Mouse (Mus musculus): Measurements from ENCODE around the gene Cmss1. TPM values are rescaled to one million over a fixed set of nuclear protein-coding genes. Genes with fewer than 3 reads are reported as not detected.

The Cmss1 gene
- total RNA-seq, 2 experiments from 2014 or later: 16.2 to 16.3 TPM

GRCm38 (mm10) chr16:57366141-57366540 lies 240.5 kb downstream of the Cmss1 start:
- DNase-seq (ENCODE audit: low spot score in 2 of 2): no peak
- H3K27ac ChIP-seq: no peak overlapping the region
- TF ChIP-seq CTCF (conservative IDR thresholded peaks at IDR 0.05): no peak

GRCm38 (mm10) chr16:57364498-57364897 lies 242.2 kb downstream of the Cmss1 start:
- no peak overlapping the region for H3K4me3 ChIP-seq
- no peak for DNase-seq (ENCODE audit: low spot score in 2 of 2)
- TF ChIP-seq CTCF (conservative IDR thresholded peaks at IDR 0.05): no peak
- H3K27ac ChIP-seq: no peak overlapping the region

More at GRCm38 (mm10) chr16:57366141-57366540, 240.5 kb downstream of the Cmss1 start:
- H3K4me3 ChIP-seq: no peak overlapping the region

GRCm38 (mm10) chr16:57362679-57363401 lies 243.8 kb downstream of the Cmss1 start:
- no peak overlapping the region for H3K27ac ChIP-seq
- peak; percentile 80 for TF ChIP-seq CTCF (conservative IDR thresholded peaks at IDR 0.05)
- DNase-seq (ENCODE audit: low spot score in 2 of 2): peak; percentile 54 to 63
- H3K4me3 ChIP-seq: no peak overlapping the region; the same call in 1 of the 2 replicates

- H3K4me3 ChIP-seq: no peak overlapping the region
- H3K27ac ChIP-seq: no peak overlapping the region
- no peak for DNase-seq (ENCODE audit: low spot score in 2 of 2)
- no peak for TF ChIP-seq CTCF (conservative IDR thresholded peaks at IDR 0.05)
These were observed 245.9 kb downstream of the Cmss1 start for GRCm38 (mm10) chr16:57360785-57361184.

- no peak for DNase-seq (ENCODE audit: low spot score in 2 of 2)
- no peak overlapping the region for H3K27ac ChIP-seq
- no peak overlapping the region for H3K4me3 ChIP-seq
- no peak for TF ChIP-seq CTCF (conservative IDR thresholded peaks at IDR 0.05)
These were observed 247.4 kb downstream of the Cmss1 start for GRCm38 (mm10) chr16:57359251-57359650.

- no peak for DNase-seq (ENCODE audit: low spot score in 2 of 2)
- Histone ChIP-seq H3K27ac (no peak overlapping the region), H3K4me3 (no peak overlapping the region)
- no peak for TF ChIP-seq CTCF (conservative IDR thresholded peaks at IDR 0.05)
These were observed 249.7 kb downstream of the Cmss1 start for GRCm38 (mm10) chr16:57357011-57357410.

- H3K27ac ChIP-seq: no peak overlapping the region
- no peak for DNase-seq (ENCODE audit: low spot score in 2 of 2)
- no peak for TF ChIP-seq CTCF (conservative IDR thresholded peaks at IDR 0.05)
- H3K4me3 ChIP-seq: no peak overlapping the region
These were observed 250.2 kb downstream of the Cmss1 start for GRCm38 (mm10) chr16:57356454-57356853.

GRCm38 (mm10) chr16:57353932-57354331 lies 252.7 kb downstream of the Cmss1 start:
- Histone ChIP-seq H3K4me3 (no peak overlapping the region), H3K27ac (no peak overlapping the region)
- no peak for DNase-seq (ENCODE audit: low spot score in 2 of 2)
- TF ChIP-seq CTCF (conservative IDR thresholded peaks at IDR 0.05): no peak

- DNase-seq (ENCODE audit: low spot score in 2 of 2): no peak
- no peak for TF ChIP-seq CTCF (conservative IDR thresholded peaks at IDR 0.05)
- H3K27ac ChIP-seq: no peak overlapping the region
- H3K4me3 ChIP-seq: no peak overlapping the region
These were observed 253.4 kb downstream of the Cmss1 start for GRCm38 (mm10) chr16:57353166-57353721.

GRCm38 (mm10) chr16:57352751-57353150 lies 253.9 kb downstream of the Cmss1 start, which contains the start of gene Filip1l:
Filip1l (plus strand) TSS chr16:57353093.
- TF ChIP-seq CTCF (conservative IDR thresholded peaks at IDR 0.05): no peak
- Histone ChIP-seq H3K4me3 (no peak within 1 kb of the TSS), H3K27ac (no peak within 1 kb of the TSS)
- DNase-seq (ENCODE audit: low spot score in 2 of 2): no peak

- no peak overlapping the region for H3K27ac ChIP-seq
- TF ChIP-seq CTCF (conservative IDR thresholded peaks at IDR 0.05): no peak
- no peak for DNase-seq (ENCODE audit: low spot score in 2 of 2)
- no peak overlapping the region for H3K4me3 ChIP-seq
These were observed 257.0 kb downstream of the Cmss1 start for GRCm38 (mm10) chr16:57349689-57350088.

- TF ChIP-seq CTCF (conservative IDR thresholded peaks at IDR 0.05): no peak
- H3K27ac ChIP-seq: no peak overlapping the region
- DNase-seq (ENCODE audit: low spot score in 2 of 2): no peak
- H3K4me3 ChIP-seq: no peak overlapping the region
These were observed 257.6 kb downstream of the Cmss1 start for GRCm38 (mm10) chr16:57349039-57349438.

- Histone ChIP-seq H3K27ac (no peak overlapping the region), H3K4me3 (no peak overlapping the region)
- no peak for TF ChIP-seq CTCF (conservative IDR thresholded peaks at IDR 0.05)
- DNase-seq (ENCODE audit: low spot score in 2 of 2): no peak
These were observed 260.4 kb downstream of the Cmss1 start for GRCm38 (mm10) chr16:57346258-57346657.

- H3K27ac ChIP-seq: no peak overlapping the region
- no peak for TF ChIP-seq CTCF (conservative IDR thresholded peaks at IDR 0.05)
- DNase-seq (ENCODE audit: low spot score in 2 of 2): no peak
- no peak overlapping the region for H3K4me3 ChIP-seq
These were observed 266.1 kb downstream of the Cmss1 start for GRCm38 (mm10) chr16:57340613-57340898.
